Mouse (Mus musculus) C2C12 (cell line): ENCODE data around the gene 0610030E20Rik. TPM values are rescaled to one million over a fixed set of nuclear protein-coding genes. Genes with fewer than 3 reads are reported as not detected.
A peak's percentile ranks its signal among the peaks of the same experiment; 100 is the strongest.

Experiments
- H3K27me3 ChIP-seq: one replicate; pipeline ENCODE4 v1.6.1; 2011; ENCODE audit not compliant: control insufficient read depth, insufficient read depth, insufficient read length
- H3K36me3 ChIP-seq: one replicate; pipeline ENCODE4 v1.6.1; 2011; ENCODE audit not compliant: control insufficient read depth, insufficient read depth
- H3K4me3 ChIP-seq: one replicate; pipeline ENCODE4 v1.5.1; 2011; ENCODE audit warnings: mild to moderate bottlenecking, control low read depth; ENCODE audit not compliant: poor library complexity, insufficient read depth, severe bottlenecking
- H3K79me2 ChIP-seq: one replicate; pipeline ENCODE4 v1.6.1; 2011; ENCODE audit not compliant: control insufficient read depth, insufficient read depth
- H3K79me3 ChIP-seq: one replicate; pipeline ENCODE4 v1.6.1; 2011; ENCODE audit warnings: low read depth, control low read depth
- H3ac ChIP-seq: one replicate; pipeline ENCODE3; 2011; ENCODE audit warnings: low read depth; ENCODE audit not compliant: control insufficient read depth, insufficient read length
- CEBPB ChIP-seq: IDR thresholded peaks from one replicate; pipeline ENCODE4 v1.6.1; 2011; ENCODE audit warnings: low read depth, mild to moderate bottlenecking, control low read depth, moderate library complexity
- CTCF ChIP-seq: IDR thresholded peaks from one replicate; pipeline ENCODE4 v1.5.1; 2011; ENCODE audit not compliant: control insufficient read depth, insufficient read depth, insufficient read length
- FOSL1 ChIP-seq: IDR thresholded peaks from one replicate; pipeline ENCODE4 v1.8.0; 2011; ENCODE audit warnings: mild to moderate bottlenecking, low read length; ENCODE audit not compliant: poor library complexity, insufficient read depth, severe bottlenecking
- MAX ChIP-seq: IDR thresholded peaks from one replicate; pipeline ENCODE4 v1.6.1; 2011; ENCODE audit warnings: mild to moderate bottlenecking, control low read depth
- MYOD1 ChIP-seq: IDR thresholded peaks from one replicate; pipeline ENCODE4 v1.6.1; 2011; ENCODE audit warnings: low read depth; ENCODE audit not compliant: control insufficient read depth, insufficient read length
- MYOG ChIP-seq: IDR thresholded peaks from one replicate; pipeline ENCODE4 v1.6.1; 2011; ENCODE audit not compliant: control insufficient read depth, insufficient read length; ENCODE audit errors: extremely low read depth
- USF1 ChIP-seq: IDR thresholded peaks from one replicate; pipeline ENCODE4 v1.6.1; 2011; ENCODE audit warnings: low read depth, mild to moderate bottlenecking, control low read depth, moderate library complexity
- polyA plus RNA-seq: library from polyadenylated mRNA; unstranded; fragments of >200 nt; fragmentation: generic; extraction: Trizol; gene quantifications from one replicate; pipeline ENCODE4 v1.2.1, GENCODE M21; 2012; ENCODE audit warnings: missing spikeins

0610030E20Rik gene
- polyA plus RNA-seq, 1 experiment, result 5.2 TPM

GRCm38 (mm10) chr6:72352636-72353405 is 5.7 kb downstream of the 0610030E20Rik start:
- no peak for TF ChIP-seq CTCF
- no peak for TF ChIP-seq MYOG
- TF ChIP-seq FOSL1, result no peak
- no peak for TF ChIP-seq CEBPB
- no peak for TF ChIP-seq MYOD1
- TF ChIP-seq USF1, result no peak
- TF ChIP-seq MAX, result no peak
- Histone ChIP-seq H3K4me3 (no peak overlapping the region), H3K79me3 (peaks cover 27% of the 10 kb centered on the region), H3K79me2 (peaks cover 46% of the 10 kb centered on the region), H3K27me3 (no peaks in the 10 kb centered on the region), H3ac (no peak overlapping the region), H3K36me3 (peaks cover 44% of the 10 kb centered on the region)

- no peaks in the 10 kb centered on the region for H3K27me3 ChIP-seq
- H3ac ChIP-seq, result no peak overlapping the region
- H3K79me3 ChIP-seq, result peaks cover 16% of the 10 kb centered on the region
- no peak for TF ChIP-seq MAX
- no peak for TF ChIP-seq USF1
- no peak for TF ChIP-seq MYOD1
- TF ChIP-seq CEBPB, result no peak
- no peak for TF ChIP-seq CTCF
- TF ChIP-seq MYOG, result no peak
- TF ChIP-seq FOSL1, result no peak
- H3K4me3 ChIP-seq, result no peak overlapping the region
- H3K79me2 ChIP-seq, result peaks cover 34% of the 10 kb centered on the region
- H3K36me3 ChIP-seq, result peaks cover 40% of the 10 kb centered on the region
These were observed 6.9 kb downstream of the 0610030E20Rik start for GRCm38 (mm10) chr6:72354025-72354424.

GRCm38 (mm10) chr6:72355066-72355911 is 8.2 kb downstream of the 0610030E20Rik start, which contains the start of gene Tmem150a:
Tmem150a (plus strand) TSS chr6:72355447.
- peaks cover 9% of the 10 kb centered on the region for H3K79me3 ChIP-seq
- peak within 1 kb of the TSS; percentile 40 for H3K4me3 ChIP-seq
- TF ChIP-seq MAX (no peak), USF1 (peak; percentile 10), FOSL1 (no peak), MYOG (no peak), CTCF (peak; percentile 14), CEBPB (no peak), MYOD1 (no peak)
- H3K27me3 ChIP-seq, result no peaks in the 10 kb centered on the region
- H3K36me3 ChIP-seq, result peaks cover 34% of the 10 kb centered on the region
- H3ac ChIP-seq, result peak within 1 kb of the TSS; percentile 80
- peaks cover 25% of the 10 kb centered on the region for H3K79me2 ChIP-seq

- H3K36me3 ChIP-seq, result peaks cover 34% of the 10 kb centered on the region
- H3K4me3 ChIP-seq, result peak overlapping the region; percentile 40
- peak overlapping the region; percentile 80 for H3ac ChIP-seq
- H3K79me2 ChIP-seq, result peaks cover 25% of the 10 kb centered on the region
- TF ChIP-seq FOSL1 (no peak), MYOG (no peak), CEBPB (no peak), CTCF (no peak), MAX (no peak), USF1 (no peak), MYOD1 (no peak)
- peaks cover 4% of the 10 kb centered on the region for H3K79me3 ChIP-seq
- H3K27me3 ChIP-seq, result no peaks in the 10 kb centered on the region
These were observed 8.9 kb downstream of the 0610030E20Rik start for GRCm38 (mm10) chr6:72356001-72356532.

GRCm38 (mm10) chr6:72357164-72358079 is 10.3 kb downstream of the 0610030E20Rik start:
- H3K79me2 ChIP-seq, result peaks cover 24% of the 10 kb centered on the region
- peaks cover 28% of the 10 kb centered on the region for H3K36me3 ChIP-seq
- TF ChIP-seq MYOD1 (no peak), USF1 (no peak), CEBPB (no peak), MAX (no peak), MYOG (no peak), FOSL1 (no peak)
- peaks cover 13% of the 10 kb centered on the region for H3K79me3 ChIP-seq
- H3K27me3 ChIP-seq, result no peaks in the 10 kb centered on the region
- no peak overlapping the region for H3K4me3 ChIP-seq
- no peak overlapping the region for H3ac ChIP-seq
